Mouse (Mus musculus): ENCODE measurements around the gene Ifna13.

Gene Ifna13

DNA sequence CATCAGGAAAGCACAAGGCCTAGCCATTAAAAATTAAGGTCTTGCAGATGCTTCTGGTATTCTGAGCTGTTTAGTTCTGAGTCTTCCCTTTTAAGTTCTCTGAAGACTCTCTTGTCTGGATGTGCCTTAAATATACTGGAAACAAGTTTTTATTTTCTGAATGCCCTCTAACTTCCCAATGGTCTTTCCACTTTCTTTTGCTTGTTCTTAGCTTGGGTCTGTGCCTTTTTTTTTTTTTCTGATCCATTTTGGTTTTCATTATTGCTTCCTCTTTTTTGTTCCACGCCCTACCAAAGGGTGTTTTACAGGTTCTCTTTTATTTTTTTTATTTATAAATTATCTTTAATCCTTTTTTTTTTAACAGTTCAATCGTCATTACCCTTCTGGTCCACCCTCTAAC, at the start of gene Ifna13:
Ifna13 (minus strand) TSS at position 101 of the 400 bp plus-strand sequence.
- DNase-seq (ENCODE audit: low spot score): no peak

GRCm38 (mm10) chr4:88693392-88693791, 49.1 kb upstream of the Ifna13 start:
- no peak for DNase-seq (ENCODE audit: low spot score)

DNA sequence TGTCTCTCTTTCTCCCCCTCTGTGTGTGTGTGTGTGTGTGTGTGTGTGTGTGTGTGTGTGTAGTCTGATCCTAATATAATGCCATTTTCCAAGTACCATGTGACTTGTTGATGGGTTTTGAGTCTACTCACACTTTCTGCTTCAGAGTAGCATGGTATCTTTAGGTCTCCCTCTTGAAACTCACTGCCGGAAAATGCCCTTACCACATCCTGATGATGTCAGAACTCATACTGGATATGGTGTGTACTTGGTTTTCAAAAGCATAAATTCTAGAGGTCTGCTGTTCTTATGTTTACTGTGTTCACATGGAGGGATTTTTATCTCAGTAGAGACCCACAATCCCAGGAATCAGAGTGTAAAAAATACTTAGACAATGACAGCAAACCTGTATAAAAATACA, 48.3 kb upstream of the Ifna13 start:
- no peak for DNase-seq (ENCODE audit: low spot score)

DNA sequence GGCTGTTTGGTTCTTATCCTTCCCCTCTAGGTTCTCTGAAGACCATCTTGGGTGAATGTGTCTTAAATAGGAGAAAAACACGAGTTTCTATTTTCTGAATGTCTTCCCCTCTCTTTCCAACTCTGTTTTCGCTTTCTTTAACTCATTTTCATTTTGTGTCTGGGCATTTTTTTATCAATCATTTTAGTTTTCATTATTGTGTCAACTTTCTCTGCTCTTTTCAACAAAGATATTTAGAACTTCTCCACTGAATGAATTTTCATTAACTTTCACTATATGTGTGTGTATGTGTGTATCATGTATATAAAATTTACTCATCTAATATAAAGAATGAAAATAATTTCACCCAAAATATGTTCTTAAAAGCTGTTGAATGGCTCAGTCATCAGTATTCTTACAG, 47.0 kb upstream of the Ifna13 start, which contains the start of gene Ifnab:
Ifnab (minus strand) TSS at position 101 of the 400 bp plus-strand sequence.
- no peak for DNase-seq (ENCODE audit: low spot score)

DNA sequence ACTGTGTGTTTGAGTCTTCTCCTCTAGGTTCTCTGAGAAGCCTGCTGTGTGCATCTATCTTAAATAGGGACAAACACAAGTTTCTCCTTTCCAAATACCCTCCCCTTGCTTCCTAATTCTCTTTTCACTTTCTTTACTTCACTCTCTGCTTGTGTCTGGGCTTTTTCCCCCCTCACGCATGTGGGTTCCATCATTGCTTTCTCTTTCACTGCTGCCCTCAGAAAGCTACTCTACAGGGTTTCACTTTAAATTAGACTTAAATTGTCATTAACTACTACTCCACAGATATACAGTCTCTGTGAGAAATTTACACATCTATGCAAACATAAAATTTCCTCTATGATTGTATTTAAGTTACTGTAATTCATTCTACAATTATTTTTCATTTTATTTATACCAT, 39.6 kb upstream of the Ifna13 start, which contains the start of gene Ifna2:
Ifna2 (minus strand) TSS at position 101 of the 400 bp plus-strand sequence.
- DNase-seq (ENCODE audit: low spot score): no peak

DNA sequence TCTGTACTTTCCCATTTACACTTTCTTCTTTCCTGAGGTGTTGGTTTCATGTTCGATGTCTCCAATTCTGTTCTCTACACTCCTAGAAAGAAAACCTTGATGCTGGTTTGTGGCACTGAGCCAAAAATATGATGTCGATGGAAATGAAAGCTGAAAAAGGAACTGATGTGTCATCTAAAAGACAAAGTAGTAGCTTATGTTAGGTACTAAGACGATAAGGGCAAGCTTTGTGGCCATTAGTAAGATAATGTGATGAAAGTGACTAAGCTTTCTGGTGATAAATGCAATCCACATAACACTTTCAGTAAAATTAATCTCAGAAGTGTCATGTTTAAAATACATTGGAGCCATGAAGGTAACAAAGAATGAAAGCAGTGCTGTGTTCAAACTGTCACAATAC, 37.1 kb upstream of the Ifna13 start:
- no peak for DNase-seq (ENCODE audit: low spot score)

DNA sequence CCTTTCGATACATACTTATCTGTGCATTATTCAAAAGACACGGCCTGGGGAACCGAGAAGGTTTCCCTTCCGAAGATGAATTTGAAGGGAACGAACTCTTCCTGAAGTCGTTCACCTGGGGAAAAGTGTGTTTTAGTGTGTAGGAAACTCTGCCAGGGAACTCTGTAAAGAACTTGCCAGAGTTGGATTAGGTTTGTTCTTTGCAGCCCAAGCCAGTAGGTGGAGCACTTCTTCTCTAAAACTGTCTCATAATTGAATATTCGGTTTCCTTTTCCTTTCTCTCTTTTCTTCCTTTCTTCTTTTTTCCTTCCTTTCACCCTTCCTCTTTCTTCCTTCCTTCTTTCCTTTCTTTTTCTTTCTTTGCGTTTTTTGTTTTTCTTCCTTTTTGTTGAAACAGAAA, 36.1 kb upstream of the Ifna13 start:
- no peak for DNase-seq (ENCODE audit: low spot score)

GRCm38 (mm10) chr4:88676824-88677223, 32.6 kb upstream of the Ifna13 start, which contains the start of gene Ifna16:
Gene Ifna16 (minus strand): TSS chr4:88676924.
- no peak for DNase-seq (ENCODE audit: low spot score)

DNA sequence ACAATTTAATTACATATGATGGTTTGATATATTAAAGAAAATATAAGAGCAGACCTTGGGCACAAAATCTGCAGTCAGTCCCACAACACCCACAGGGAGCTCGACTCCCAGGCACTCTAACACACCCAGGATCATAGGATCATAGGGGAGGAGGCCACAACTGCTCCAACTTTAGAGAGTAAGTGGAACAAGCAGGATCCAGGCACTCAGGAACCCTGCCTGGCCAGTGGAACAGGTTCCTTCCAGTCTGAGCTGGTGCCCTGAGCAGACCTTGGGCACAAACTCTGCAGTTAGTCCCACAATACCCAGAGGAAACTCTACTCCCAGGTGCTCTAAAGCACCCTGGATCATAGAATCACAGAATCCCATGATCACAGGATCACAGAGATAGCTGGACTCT, 11.2 kb upstream of the Ifna13 start:
- no peak for DNase-seq (ENCODE audit: low spot score)

DNA sequence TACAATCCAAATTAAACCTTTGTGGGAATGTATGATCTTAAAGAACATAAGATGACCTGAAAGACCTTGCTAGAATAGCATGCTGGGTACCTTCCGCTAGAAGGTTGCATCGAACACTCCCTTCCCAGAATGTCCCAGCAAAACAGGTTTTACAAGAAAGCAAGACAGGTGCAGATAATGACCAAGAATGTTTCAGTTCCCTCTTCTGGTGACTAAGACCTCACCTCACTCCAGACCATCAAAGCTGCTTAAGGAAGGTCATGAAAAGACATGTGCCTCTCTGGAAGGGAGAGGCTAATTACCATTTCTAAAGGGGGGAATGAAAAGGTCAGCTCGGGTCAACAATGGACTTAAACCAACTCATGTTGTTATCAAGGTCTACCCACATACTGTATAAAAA, 9.4 kb upstream of the Ifna13 start:
- no peak for DNase-seq (ENCODE audit: low spot score)

GRCm38 (mm10) chr4:88642526-88642925, 1.7 kb downstream of the Ifna13 start:
- no peak for DNase-seq (ENCODE audit: low spot score)

DNA sequence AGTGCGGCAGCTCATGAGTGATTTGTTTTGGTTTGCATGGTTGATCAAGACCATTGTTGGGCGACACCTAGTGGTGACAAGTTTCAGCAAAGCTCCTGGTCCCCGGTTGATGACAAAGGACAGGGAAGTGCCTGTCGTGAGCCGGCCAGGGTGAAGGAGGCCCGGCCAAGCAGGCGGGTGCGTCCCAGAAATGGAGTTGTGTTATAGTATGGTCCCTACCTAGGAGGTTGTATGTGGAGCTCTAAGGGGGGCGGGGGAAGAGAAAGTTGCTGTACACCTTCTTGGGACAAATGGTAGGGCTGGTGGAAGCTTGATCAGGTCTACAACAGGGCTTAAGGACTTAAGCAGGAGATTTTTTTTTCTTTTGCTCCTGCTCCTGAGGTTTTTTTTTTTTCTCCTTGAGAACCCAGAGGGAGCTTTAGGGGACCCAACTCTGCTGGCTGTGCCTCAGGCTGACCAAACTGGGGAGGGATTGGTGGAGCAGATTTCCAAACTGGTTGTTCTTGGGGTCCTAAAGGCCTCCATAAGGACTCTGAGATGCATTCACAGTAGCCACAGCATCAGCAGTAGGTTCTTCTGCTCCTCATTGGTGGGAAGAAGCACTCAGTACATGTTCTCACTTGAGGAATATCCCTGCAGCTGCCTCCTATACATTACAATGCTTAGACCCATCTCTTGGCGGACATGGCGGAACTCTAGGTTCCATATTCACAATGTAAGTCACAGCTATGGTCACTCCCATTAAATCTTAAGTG, 3.0 kb downstream of the Ifna13 start:
- peak; percentile 96 for DNase-seq (ENCODE audit: low spot score)

DNA sequence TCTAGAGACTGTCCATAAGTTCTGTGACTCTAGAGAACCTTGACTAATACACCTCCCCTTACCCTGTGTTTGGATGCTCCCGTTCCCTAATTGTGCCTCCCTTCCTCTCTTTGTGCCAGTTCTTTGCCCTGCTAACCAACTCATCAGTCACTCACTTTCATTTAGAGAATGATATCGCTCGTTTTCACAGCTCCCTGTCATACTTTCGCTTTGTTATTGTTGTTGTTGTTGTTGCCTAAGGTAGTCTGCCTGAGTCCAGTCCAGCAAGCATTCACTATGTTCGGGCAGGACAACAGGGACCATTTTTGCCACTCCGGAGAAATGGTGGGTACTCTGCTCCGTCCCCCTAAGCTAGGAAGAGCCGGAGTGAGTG, 3.6 kb downstream of the Ifna13 start:
- DNase-seq (ENCODE audit: low spot score): no peak

- DNase-seq (ENCODE audit: low spot score): no peak
Observed at GRCm38 (mm10) chr4:88634311-88634710, 9.9 kb downstream of the Ifna13 start, which contains the start of gene C87499. Gene C87499 (minus strand): TSS chr4:88634411.

GRCm38 (mm10) chr4:88603276-88603675, 41.0 kb downstream of the Ifna13 start, which contains the start of gene Ifna12:
Gene Ifna12 (minus strand): TSS chr4:88603376.
- DNase-seq (ENCODE audit: low spot score): no peak

Data from ovary, postnatal 14 days (tissue).